Mouse (Mus musculus) spleen, postnatal 14 days (tissue): ENCODE data around the gene Rmnd5b.
"Not testable (repeated sequence)": the region's sequence is repeated elsewhere in the genome, so short reads cannot be mapped to it uniquely, and the experiment has no call there.

ENCODE experiments used
- DNase-seq, 2 experiments: peaks; one replicate each; pipeline ENCODE4 v3.0.0; 2021 to 2022; ENCODE audit warnings: low spot score in 2 of 2

Rmnd5b gene

DNA sequence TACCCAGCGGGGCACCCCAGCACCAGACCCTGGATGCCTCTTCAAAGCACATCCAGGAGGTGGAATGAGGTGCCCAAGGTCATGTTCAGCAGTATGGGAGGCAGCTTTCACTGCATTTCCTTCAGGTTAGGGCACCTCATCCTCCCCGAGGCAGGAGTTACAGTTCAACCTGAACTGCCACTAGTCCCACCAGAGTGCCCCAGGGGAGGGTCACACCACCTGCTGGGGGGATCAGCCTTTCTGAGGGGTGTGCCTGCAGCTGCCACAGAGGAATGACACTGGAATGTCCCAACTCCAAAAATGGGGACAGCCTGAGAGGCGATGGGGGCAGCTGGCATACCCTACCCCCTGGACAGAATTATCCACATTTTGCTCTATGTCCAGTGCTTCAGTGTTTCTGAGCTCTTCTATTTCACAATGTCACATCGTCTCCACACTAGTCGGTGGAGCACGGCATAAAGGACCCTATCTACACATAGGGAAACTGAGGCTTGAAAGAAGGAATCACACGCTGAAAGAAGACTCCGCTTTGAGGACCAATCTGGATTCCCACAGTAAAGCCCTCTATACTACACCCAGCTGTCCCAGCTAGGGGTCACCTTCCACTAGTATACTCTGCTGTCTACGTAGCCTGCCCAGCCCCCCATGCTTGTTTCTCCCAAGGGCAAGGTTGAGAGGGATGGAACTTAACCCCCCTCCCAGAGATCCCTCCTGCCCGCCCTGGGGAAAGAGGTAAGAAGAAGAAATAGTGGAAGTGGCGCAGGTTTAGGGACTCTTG is 13.6 kb upstream of the Rmnd5b start:
- DNase-seq = no peak

DNA sequence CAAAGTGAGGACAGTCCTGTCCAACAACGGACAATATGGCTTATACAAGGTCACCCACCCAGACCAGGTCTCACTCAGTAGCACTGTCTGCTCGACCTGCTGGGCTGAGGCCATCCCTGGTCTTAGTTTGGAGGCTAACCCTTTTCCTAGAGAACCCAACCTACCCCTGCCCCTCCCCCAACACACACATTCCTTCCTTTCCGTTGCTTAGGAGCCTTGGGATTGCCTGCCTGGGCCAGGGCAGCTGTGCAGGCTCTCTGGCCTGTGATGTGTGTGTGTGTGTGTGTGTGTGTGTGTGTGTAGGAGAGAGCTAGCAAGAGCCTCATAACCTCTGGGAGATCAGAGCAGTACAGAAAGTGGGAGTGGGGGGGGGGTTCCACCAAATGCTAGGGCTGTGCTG is 12.9 kb upstream of the Rmnd5b start:
- DNase-seq = no peak

DNA sequence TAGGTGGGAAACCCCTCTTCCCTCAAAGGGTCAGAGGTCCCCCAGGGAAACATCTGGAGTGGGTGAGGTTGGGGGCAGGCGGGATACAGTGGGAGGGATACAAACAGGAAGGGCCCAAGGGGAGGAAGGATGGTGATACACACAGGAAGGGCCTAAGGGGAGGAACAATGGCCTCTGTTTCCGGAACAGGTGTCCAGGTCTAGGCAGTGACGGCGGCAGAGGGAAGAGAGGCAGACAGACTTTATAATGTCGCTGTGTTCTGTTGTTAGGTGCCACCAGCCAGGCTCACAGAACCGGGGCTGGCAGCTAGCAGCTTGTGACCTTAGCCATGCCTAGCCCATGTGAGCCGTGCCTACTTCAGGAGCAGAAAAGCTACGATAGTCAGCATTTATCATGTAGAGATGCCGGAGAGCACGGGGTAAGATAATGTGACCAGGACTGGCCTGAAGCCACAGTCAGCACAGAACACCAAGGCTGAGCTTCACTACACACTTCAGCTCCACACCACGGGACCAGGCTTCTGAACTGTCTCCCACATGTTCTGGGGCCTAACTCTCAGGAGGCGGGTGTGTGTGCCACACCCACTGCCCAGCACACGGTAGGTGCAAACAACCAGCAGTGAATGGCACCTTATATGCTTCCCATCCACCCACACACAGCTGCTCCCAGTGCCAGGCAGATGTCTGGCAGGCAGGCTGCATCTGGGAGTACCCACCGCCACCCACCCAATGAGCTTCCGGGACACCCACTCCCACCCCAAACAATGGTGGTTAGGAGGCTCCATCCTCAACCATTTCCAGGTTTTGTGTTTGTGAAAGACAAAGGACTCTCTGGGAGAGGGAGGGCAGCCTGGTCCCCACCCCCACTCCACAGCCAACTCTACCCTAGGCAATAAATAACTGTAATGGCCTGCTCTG is 11.3 kb upstream of the Rmnd5b start:
- no peak for DNase-seq

DNA sequence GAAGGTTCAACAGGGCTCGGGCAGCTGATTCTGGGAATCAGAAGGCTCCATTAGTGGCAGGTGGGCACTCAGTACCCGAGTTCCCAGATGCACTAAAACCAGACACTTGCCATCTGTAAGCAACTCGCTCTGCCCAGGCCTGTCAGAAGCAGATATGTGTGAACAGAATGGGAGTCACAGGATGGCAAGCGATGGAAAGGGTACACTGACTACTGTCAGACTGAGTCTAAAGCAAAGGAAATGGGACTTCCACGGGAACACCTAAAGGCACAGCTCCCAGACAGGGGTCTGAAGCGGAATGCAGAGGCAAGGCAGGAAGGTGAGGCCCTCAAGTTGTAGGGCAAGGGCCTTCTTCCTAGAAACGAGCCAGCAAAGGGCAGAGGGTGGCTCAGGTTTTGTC is 10.5 kb upstream of the Rmnd5b start:
- no peak for DNase-seq

DNA sequence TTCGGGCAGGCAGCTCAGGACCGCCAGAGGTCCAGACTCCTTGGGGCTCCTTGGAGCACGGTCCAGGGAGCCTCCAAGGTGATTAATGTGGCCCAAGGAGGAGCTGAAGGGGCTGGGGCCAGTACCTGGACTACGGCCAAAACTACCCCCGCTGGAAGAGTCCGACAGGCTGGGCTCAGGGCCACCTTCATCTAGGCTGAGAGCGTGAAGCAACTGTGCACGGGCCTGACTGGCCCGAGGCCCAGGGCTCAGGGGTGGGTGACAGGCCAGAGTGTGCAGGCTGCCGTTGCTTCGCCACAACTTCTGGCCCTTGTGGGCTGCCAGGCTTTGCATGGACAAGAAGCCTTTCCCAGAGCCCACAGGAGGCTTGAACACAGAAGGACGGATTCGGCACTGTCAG is 9.6 kb upstream of the Rmnd5b start:
- no peak for DNase-seq

DNA sequence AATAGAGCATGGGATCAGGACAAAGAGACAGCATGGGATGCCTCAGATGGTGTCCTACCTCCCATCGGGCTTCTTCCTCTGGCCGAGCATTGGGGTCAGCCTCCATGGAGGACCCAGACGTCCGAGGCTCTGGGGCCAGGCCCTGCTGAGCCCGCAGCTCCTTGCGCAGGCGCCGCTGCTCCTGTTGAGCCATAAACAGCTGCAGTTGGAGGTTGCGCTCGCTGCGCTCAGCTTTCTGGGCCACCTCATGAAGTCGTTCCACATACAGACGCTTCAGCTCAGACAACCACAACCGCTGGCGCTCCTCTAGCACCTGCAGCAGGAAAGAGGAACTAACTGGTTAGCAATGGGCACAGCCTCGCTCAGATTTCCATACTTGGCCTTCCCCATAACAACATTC is 8.5 kb upstream of the Rmnd5b start:
- peak; percentile 38 to 61 for DNase-seq

DNA sequence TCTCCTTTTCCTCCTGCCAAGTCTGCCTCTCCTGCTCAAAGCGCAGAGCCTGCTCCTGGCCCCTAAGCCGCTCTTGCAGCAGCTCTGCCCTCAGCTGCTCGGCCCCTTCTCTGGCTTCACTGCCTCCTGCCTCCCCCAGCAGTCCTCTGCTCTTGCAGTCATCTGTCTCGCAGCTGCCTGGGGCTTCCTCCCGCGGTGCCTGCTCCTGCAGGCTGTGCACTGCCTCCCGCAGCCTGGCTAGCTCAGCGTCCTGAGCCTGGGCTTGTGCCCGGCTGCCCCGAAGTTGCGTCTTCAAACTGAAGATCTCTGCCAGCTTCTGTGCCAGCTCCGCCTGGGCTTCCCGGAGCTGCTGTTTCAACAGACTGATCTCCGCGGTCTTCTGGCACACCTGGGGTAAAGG is 8.1 kb upstream of the Rmnd5b start:
- no peak for DNase-seq

DNA sequence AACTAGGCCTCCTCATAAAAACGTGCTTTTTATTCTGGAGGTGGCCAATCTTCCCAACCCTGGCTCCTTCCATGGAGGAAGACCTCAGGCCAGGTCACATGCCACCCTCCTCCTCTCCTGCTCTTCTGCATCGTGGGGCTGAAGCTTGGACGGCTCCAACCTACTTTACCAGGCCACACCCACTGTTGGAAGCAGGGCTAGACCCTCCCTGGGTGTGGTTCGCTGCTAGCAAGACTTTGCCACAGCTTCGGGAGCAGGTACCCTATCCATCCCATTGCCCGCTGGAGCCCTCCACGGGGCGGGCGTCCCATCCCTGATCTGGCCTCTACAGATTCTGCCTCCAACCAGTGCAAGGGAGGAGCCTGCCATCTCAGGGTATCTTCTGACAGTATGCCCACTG is 7.5 kb upstream of the Rmnd5b start:
- DNase-seq = no peak

DNA sequence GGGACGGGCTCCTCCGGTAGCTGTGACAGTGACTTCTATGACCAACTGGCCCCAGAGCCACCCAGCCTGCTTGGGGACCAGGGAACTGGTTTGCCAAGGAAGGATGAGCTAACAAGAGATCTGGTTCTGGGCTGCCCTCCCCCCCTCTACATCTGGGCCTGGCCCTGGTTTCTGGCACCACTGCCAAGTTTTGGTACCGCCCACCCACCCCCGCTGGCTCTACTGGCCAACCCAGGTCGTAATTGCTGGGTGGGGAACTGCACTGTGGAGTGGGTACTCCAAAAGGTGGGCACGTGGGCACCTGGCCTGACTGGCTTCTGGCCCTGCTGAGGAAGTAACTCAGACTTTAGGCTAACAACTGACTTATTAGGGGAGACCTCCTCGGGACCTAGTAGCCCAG is 5.1 kb upstream of the Rmnd5b start:
- no peak for DNase-seq

DNA sequence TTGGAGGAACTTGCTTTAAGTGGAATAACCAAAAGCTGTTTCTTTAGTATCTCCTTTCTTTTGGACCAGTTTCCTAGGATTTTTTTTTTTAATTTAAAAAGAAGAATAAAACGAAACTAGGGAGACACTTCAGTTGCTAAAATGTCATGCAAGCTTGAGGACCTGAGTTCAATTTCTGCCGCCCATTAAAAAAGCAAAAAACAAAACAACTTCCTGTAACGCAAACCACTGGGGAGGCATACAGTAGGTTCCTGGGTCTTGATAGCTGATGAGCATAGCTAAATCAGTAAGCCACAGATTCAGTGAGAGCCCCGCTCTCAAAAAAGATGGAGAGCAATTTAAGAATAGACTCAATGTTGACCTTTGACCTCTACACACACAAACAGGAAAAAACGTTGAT is 2.8 kb upstream of the Rmnd5b start:
- no peak for DNase-seq

DNA sequence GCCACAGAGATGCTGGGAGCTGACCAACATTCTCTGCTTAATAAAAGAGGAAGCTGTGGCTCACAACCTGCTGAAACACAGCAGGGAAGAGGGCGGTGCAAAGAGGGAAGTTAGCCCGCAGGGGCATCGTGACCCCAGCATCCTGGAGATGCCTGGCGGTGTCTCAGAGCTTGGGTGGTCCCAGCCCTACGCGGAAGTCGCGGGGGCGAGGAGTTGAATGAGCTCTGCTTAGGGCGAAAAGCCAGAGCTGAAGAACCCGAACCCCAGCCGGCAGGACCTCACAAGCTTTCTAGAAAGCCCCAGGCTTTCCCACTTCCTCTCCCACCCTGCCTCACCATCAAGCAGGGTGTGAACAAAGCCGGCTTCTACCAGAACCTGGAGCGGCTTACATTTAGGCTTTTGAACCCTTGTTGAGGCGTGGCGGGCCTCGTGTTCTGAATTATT is 2.3 kb upstream of the Rmnd5b start:
- peak in 1 of 2 experiments; percentile 53 for DNase-seq

DNA sequence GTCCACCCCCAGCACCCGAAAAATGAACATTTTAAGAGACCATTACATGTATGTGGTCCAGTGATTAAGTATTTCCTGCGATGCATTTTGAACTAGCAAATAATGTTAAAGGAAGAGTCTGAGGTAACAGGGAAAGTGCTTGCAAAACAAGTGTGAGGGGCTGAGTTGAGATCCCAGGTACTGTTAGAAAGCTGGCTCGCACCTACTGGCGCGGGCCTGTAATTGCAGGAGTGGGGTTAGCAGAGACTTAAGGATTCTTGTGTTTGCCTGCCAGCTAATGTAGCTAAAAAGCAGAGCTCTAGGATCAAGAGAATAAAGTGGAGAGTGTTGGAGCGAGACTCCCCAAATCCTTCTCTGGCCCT is 608 bp upstream of the Rmnd5b start:
- peak; percentile 47 to 71 for DNase-seq

DNA sequence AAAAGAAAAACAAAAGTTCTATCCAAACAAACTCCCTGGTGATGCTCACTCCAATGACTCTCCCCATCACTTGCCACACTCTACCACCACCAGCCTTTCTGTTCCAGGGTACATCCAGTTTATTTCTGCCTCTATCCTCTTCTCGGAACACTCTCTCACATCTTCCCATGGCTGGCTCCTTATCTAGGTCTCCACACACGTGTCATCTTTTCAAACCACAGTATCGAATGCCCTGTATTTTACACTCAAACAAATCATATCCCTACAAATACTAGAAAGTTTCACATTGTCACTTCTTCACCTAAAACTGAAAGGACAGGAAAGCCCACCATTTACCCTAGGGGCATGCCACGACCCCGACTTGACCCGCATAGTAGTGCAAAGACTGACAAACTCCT is 570 bp downstream of the Rmnd5b start:
- no peak for DNase-seq

DNA sequence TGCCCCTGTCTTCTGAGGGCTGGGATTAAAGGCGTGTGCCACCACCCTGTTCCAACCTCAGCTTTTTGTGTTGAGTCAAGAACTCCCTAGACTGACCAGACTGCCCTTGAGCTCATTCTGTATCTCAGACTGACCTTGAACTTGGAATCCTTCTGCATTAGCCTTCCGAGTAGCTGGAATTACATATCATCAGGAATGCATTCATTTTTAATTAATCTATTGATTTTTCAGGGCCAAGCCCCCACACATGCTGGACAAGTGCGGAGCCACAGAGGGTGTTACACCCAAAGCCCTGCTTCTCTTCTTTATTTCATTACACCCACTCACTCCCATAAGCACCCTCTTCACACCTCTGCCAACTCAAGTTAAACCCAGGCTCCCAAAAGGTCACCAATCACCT is 2.0 kb downstream of the Rmnd5b start:
- DNase-seq = no peak

DNA sequence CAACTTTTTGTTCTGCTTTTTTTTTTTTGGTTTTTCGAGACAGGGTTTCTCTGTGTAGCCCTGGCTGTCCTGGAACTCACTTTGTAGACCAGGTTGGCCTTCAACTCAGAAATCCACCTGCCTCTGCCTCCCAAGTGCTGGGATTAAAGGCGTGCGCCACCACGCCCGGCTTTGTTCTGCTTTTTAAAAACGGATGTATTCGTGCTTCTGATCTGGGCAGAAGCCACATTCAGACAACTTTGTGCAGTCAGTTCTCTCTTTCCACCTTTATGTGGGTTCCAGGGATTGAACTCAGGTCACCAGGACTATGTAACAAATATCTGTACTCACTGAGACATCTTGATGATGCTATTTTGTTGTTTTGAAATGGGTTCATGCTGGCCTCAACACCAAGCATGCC is 2.5 kb downstream of the Rmnd5b start:
- not testable (repeated sequence) for DNase-seq

DNA sequence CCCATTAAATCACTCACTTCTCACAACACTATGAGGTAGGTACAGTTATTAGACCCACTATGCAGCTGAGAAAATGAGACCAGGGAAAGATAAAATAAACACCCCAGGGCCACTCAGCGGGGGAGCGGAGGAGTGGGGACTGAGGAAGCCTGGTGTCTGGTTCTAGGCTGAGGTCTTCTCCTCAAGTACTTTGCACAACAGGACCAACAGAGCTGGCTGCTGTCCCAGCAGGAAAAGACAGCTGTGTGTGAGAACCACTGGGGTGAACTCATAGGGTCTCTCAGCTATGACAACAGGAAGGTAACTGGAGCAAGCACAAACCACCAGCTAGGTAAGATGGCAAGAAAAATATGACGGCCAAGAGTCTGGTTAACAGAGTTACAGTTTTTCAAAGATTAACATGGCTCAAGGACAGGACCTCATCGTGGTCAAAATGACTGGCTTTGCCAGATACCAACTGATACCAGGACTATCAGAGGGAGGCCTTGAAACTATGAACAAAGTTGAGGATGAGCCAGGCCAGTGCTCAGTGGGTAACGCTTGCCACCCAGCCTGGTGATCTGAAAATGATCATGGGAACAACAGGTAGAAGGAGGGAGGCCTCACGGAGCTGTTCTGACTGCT is 3.5 kb downstream of the Rmnd5b start:
- no peak for DNase-seq

DNA sequence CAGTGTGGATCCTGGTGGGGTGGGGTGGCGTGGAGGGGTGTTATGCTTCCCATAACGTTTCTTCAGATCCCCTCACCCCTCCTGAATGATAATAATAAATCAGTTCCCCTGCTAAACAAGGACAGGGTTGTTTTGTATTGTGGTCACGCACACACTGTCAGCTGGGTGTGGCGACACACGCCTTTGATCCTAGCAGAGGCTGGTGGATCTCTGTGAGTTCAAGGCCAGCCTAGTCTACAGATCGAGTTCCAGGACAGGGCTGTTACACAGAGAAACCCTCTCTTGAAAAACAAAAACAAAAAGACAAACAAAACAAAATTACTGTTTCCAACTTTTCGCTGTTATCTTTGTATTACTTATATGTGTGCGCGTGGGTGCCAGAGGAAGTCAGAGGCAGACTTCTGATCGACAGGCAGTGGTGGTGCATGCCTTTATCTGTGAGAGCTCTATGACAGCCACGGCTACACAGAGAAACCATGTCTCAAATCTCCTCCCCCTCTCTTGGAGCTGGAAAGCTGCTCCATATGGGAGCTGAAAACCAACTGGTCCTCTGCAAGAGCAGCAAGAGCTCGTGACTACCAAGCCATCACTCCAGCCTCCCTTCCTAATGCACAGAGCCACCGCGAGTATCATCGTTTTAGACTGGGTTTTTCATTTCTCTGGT is 5.9 kb downstream of the Rmnd5b start:
- DNase-seq = no peak

DNA sequence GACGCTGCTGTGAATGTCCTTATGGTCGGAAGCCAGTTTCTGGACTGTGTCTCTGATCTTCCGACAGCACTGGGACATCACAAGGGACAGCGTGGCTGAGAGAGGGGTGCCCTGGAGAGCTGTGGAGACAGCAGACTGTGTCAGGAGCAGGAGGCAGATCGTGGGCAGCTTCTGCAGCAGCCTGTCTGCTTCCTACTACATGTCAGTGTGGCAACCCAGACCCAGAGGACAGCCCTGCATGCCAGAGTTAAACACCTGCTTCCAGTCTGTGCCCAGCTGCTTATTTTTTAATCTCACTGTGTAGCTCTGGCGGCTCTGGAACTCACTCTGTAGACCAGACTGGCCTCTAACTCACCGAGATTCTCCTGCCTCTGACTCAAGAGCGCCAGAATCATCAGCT is 7.8 kb downstream of the Rmnd5b start:
- no peak for DNase-seq

DNA sequence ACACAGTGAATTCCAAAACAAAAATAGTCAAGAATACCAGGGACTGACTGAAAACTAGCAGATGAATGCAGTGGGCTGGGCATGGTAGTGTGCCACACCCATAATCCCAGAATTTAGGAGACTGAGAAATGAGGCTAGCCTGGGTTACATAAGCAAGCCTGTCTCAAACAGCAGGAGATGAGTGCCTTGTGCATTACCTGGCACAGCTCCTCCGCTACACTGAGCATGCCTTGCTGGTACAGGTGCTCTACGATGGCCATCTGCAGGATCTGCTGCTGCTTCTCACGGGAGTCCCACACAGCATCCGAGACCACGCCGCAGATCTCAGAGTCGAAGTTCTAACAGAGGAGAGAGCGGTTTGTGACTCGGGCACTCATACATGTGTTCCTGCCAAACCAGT is 8.3 kb downstream of the Rmnd5b start:
- DNase-seq = no peak

DNA sequence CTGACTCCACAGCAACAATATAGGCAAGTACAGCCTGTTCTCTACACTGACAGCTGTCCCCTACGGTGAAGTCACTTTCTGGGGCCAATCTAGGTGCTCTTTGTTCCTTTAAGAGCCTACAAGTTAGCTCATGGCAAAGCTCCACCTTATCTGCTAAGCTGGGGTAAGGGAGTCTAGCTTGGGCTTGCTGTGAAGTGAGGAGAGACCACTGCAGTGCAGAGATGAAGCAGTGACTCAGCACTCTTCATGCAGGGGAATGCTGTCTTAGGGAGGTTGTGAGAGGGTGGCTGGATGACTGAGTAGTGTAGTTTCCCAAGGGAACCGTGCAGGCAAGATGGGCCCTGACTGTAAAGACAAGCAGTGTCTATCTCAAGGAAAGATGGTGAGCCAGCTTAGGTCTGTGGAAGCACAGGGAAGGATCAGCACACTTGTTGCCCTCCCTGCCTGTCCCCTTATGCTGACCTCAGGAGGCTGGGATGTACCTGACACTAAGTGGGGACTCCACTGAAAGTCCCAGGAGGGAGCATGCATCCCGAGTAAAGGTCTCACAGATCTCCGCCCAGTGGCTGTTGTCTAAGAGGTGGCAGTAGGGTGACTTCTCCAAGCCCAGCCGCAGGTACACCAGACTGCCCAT is 10.4 kb downstream of the Rmnd5b start:
- DNase-seq = no peak

DNA sequence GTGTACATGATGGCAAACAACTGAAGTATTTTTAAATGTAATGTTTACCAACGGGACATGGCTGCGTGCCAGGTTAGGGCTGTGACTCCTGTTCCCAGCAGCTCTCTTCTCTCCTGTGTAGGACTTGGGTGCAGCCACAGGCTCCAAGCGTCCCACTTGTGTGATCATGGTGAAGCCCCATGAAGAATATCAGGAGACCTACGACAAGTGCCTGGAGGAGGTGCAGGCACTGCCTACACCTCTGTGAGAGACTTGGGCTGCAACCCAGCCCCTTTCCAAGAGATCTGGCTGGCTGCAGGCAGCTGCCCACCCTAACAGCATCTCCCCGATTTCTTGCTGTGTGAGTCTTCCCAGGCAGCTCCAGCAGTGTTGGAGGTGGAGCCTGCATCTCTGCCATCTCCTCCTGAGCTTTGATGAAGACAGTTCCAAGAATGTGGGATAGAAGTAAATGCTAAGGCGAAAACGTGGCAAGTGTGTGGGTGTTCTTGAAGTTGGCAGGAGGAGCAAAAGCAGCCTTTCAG is 12.7 kb downstream of the Rmnd5b start:
- no peak for DNase-seq
